Mouse (Mus musculus) urinary bladder, postnatal 10 days (tissue): ENCODE results near the gene Hip1r.

ENCODE experiments used
- DNase-seq: peaks from one replicate; pipeline ENCODE4 v3.0.0; 2022; ENCODE audit warnings: low spot score

The Hip1r gene

DNA sequence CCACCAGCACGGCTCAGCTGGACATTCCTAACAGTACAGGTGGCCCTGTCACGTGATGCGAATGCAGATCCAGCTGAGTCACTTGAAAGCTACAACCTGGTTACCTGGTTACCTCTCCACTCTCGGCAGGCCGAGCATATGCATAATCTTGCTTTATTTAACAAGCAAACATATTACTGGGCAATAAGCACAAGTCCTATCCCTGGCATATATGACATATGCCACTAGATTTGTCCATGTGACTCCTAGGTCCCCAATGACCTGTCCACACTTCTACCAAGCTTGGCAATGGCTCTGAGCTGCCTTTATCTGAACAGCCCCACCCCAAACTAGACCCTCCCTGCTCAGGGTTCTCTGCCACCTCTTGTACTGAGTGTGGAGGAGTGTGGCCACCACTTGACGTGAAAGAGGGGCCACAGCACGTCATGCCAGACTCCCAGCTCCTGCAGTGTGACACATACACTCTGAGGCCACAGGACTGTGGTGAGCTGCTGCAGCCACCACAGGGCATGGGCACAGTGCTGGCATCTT, 42.9 kb downstream of the Hip1r start:
- DNase-seq, result no peak

DNA sequence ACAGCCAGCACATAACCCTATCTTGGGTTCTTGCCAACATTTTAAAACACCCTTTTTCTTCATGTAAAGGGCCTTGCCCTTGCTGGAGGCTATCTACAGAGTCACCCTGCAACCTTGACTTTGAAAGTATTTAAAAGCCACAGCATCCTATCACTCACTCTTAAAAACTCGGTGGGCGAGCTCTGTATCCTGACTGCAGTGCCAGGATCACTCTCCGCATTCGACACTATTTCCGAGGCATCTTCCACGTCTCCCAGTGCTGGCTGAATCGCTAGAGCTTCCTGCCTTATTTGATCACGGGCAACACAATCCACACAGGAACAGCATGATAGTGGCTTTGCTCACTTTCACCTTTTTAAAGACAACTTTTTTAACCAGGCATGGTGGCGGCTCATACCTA, 44.5 kb downstream of the Hip1r start:
- DNase-seq, result no peak

DNA sequence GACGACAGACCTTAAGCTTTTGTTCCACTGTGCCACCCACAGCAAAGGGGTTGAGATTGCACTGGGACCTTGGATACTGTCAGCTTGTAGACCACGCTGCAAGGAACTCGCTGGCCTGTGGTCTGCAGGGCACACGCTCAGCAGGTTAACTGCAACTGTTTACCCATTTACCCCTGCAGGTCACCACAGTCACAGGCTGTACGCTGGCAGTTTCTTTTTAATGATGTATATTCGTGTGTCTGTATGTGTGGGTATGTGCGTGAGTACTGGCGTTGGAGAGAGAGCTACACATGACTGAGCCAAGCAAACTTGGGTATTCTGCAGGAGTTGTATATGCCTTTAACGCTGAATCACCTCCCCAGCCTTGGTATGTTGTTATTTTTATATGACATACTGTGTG, 45.2 kb downstream of the Hip1r start:
- DNase-seq, result no peak

DNA sequence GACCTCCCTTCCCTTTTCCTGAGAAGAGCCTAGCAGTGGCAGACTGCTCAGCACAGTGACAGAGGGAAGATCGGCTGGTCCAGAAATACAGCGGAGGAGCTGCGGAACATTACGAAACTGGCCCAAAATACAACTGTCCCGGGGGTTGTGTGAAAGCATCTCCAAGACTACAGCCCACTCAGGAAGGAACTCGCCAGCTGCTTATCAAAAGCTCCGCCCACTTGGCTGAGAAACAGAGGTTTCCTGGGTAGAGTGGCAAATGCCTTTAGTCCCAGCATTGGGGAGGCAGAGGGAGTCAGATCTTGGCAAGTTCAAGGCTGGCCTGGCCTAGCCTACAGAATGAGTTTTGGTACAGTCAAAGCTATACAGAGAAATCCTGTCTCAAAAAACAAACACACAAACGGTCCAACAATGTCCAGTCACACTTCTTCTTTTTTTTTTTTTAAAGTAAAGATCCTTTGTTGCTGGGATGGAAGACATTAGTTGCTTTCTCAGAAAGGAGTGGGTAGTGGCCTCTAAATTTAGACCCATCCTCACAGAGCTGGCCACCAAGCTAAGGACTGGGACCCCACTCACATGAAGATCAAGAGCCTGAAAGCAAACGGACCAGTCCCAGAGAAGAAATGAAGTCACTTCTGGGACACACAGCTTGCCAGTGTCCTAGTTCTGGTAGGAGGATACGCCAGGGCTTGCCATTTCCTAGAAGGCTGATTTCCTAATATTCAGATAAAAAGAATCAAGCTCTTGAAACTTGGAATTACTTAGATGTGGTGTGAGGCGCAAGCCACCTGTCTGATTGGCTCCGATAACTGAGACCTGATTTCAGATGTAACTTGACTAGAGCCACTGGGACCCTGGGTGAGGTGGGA, 46.2 kb downstream of the Hip1r start:
- no peak for DNase-seq

DNA sequence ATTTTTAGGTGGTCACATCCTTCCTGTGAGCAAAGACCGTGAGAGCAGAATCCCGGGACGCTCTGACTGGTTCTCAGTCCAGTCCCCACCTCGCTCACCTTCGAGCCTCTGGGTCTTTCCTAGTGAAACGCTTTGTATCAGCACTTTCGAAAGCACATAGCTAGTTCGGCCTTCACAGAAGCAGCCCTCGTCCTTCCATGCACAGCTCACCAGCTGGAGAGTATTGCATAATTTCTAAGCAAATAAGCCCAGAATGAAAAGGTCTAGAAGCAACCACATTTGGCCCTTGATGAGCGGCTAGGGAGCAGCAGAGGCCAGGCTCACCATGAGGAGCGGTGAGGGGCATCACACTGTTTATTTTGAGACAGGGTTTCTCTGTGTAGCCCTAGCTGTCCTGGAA, 47.7 kb downstream of the Hip1r start:
- no peak for DNase-seq

DNA sequence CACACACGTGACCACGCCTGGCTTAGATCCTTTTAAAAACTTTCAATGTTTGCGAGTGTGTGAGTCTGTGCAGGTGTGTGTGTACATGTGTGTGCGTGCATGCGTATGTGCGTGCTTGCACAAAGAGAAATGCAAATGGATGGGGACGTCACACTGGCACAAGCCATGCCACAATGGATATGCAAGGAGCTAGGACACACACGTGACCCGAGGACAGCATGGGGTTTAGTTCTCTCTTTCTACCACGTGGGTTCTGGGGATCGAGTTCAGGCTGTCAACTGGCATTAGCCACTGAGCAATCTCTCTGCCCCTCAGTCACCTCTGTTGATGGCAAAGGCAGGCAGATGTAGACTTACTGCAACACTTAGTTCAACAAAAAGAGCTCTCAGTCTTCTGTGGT, 48.3 kb downstream of the Hip1r start:
- no peak for DNase-seq

DNA sequence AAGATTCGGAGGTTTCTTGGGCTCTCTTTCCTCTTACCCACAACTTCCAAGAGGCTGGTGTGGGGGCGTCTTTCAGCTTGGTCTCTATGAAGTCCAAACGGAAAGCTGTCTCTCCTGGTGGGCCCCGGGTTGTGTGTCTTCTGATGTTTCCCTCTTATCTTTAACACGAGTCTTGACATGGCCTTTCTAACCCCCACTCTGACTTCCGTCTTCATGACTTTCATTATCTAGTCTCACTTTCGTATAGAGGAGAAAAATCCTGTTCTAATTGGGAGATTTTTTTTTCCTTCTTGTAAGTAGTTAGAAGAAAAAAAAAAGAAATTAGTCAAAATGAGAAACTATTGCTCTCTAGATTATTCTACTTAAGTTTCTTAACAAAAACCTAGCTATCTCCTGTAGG, 48.9 kb downstream of the Hip1r start:
- DNase-seq, result no peak

DNA sequence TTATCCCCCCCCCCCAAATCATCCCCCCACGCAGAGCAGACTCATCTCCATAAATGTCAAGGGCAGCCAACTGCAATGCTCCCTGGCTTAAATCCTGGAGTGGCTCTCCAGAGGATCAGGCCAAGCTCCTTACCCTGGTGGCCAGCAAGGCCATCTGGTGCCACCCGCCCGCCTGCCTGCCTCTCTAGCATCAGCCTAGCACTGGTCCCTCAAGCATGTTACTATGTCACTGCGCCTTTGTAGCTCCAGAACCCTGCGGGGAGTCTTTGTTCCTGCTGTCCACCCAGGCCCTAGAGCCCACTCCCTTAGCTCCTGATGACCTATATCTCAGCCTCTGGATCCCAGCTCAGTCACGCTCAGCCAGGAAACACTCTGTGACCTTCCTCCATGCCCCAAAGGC, 51.2 kb downstream of the Hip1r start:
- no peak for DNase-seq

DNA sequence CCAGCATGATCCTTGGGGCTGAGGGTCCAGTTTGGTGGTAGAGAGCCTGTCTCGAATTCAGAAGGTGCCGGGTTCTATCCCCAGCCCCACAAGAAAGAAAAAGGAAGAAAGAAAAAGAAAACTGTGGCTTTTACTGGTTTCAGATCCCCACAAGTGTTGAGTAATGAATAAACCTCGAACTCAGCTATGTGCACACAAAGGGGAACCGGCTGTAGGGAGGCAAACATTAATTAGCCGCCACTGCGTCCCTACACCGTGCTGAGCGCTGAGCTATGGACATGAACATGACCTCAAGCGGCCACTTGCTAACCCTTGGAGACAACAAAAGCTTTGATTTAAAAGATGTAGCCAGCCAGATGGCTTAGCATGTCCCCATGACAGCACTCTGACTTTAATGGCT, 51.7 kb downstream of the Hip1r start:
- no peak for DNase-seq

DNA sequence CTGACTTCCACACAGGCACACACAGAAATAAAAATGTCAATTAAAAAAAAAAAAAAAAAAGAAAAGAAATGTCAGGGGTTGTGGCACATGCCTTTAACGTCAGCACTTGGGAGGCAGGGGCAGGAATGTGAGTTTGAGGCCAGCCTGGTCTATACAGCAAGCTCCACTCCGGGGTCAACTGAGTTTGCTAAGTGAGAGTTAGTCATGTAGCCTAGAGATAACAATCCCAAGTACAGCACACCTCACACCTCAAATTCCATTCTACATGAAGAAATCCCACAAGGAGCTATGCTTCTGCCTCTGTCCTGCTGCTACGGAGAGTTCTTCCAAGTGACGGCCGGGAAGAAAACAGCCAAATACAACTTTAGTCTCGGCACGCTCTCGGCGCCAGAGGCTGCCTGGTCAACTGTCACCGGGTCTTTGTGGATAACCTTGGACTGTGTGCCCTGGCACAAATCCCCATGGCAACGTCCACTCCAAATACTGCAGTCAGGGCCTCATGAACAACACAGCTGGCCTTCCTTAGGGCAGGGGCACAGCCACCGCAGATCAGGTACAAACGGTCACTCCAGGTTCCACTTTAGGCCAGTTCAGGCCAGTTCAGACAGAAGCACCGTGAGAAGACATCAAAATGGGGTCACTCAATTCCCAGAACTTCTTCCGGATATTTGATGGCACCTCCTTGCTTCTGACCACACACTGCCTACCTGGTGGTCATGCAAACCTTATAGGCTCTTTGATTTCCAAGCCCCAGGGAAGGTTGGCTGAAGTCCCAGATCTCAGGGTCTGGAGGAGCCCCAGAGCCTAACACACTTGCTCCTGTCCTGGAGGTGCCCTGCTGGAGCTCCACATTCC, 52.4 kb downstream of the Hip1r start:
- no peak for DNase-seq

DNA sequence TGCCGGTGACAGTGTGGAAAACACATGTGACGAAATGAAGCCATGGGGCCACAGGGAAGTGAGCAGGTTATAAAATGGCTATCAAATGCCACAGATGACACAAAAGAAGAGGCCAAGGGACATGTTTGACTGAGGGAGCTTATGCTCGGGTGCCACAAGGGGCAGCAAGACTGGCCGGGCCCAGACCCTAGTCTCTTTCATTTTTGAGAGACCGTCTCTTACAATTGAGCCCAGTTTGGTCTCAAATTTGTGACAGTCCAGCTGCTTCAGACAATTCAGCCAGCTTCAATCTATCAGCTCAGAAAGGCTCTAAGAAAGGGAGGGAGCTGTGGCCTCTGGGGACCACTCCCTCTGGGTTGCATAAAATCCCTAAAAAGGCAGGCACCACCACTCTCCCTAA, 53.1 kb downstream of the Hip1r start:
- DNase-seq, result no peak

DNA sequence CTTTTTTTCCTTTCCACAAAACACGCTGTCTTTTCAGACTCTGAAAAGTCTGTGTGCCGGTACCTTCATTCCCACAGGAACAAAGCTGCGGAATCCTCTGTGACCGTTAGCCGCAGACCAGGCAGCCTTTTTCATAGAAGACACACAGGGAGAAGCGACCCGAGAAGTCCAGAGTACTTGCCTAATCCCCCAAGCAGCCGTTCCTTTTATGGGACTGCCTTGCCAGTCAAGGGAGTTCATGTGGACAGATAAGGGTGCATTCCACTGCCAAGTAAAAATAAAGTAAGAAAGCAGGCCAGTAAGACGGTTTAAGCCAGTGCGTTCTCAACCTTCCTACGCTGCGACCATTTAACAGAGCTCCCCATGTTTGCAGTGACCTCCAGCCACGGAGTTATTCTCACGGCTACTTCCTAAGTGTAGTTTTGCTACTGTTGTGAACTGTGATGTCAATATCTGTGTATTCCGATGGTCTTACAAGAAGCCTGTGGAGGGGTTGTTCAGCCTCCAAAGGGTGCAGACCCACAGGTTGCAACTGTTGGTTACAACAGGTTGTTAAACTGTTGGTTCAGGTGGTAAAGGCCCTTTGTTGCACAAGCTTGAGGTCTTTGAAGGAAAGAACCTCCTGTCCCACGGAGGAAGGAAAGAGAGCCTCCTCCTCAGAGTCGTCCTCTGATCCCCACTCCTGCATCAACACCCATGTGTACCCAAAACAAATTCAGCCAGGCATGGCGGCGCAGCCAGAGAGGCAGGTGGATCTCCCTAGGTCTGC, 54.5 kb downstream of the Hip1r start:
- no peak for DNase-seq

DNA sequence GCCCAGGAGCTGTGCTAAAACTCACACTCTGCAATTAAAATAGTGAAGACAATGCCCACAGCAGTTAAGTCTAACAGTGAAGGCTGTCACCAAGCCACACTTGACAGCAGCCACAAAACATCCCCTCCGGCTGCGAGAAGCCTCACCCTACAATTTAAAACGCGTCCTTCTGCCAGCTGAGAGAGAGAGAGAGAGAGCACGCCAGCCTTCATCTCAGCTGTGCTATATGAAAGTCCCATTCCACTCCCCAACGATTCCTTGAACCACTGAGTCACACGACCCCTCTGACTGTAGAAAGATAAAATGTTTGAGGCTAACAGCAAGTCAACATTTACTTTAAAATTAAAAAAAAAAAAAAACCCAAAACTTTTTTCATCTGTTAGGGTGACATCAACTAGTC, 55.3 kb downstream of the Hip1r start:
- DNase-seq, result no peak

DNA sequence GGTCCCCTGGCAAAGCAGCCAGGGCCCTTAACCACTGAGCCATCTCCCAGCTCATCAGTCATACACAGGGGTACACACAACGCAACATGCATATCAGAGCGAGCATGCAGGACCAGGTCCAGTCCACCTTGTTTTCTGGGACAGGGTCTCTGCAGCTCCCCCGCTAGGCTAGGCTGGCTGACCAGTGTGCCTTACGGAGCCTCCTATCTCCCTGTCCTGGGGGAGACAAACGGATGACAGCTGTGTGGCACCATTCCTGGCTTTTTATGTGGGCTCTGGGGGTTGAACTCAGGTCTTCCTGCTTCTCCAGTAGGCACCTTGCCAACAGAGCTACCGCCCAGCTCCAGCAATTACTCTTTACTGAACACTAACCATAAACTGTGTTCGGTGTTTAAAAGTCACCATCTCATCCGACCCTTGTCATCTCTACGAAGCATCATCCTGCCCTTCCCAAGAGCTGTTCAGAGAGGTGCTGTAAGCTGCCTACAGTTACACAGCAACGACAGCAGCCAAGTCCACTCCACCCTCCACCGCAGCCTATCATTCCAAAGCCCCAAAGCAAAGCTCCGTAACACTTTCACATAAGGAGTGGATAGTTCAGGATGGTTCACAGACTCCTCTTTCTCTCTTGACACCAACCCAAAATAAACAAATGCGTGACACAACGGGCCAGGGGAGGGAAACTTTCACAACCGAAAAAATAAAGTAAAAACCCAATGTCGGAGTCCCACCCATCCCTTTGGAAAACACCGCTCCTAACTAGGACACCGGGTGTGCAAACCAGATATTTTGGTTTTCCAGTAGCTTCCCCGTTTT, 56.0 kb downstream of the Hip1r start:
- no peak for DNase-seq

DNA sequence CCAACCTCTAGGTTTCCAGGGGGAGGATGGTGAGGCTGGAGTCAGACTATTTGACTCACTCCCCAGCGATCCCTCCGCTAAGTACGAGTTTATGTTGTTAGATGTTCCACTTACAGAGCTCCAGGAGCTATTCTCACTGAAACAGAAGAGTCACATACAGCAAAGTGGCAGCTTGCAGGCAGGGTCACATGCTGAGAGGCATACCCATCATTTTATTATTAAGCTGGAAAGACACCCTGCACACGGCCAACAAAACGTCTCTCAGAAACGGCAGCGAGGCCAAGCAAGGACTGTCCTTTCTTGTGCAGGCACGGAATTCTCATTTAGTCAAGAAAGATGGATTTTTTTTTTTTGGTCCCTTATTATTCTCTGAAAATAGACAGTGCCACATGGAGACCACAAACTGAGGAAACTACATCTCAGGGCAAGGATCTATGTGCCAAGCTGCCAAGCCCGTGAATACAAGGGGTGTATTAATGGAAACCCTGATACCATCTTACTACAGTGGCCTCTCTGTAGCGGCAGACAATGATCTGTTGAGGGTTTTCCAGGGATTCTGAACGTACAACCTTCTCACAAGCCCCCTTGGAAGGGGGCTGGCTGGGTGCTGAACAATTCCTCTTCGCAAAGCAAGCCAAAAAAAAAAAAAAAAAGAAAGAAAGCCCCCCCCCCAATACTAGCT, 57.1 kb downstream of the Hip1r start:
- DNase-seq, result no peak

DNA sequence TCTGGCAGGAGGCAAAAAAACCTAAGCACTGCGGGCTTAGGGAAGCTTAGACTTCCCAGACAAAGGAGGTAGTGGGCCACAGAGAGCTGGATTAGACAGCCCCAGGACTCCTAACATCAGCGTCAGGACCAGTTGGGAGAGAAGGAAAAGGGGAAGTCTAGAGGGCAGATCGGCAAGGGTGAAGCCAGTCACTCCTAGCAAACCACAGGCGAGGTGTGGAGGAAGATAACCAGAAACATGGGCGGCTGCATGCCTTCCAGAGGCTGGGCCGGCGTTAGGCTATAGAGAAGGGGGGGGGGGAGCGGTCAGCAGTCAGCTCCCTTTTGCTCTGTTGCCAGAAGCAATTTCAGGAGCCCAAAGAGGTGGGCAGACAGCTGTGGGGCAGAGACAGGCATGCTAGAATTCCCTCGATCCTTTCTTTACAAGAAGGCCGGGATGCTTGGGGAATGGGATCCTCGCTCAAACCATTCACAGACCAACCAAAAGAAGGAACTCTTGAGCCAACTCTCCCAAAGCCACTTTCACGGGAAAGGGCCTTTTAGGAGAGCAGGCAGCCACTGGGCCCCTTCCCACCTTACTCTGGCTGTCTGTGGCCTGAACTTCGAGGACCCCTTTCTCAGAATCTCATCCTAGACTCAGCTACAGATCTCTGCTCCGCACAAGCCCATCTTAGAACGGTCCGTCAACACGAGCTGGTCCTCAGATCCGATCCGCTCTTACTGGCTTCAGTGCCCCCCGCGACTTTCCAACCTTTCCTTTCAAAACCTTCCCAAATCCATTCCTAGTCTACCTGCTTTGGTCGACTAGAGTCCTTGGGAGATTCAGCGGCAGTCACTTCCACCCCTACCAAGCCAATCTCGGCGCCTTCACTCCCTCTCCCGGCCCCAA, 57.9 kb downstream of the Hip1r start:
- DNase-seq, result no peak

DNA sequence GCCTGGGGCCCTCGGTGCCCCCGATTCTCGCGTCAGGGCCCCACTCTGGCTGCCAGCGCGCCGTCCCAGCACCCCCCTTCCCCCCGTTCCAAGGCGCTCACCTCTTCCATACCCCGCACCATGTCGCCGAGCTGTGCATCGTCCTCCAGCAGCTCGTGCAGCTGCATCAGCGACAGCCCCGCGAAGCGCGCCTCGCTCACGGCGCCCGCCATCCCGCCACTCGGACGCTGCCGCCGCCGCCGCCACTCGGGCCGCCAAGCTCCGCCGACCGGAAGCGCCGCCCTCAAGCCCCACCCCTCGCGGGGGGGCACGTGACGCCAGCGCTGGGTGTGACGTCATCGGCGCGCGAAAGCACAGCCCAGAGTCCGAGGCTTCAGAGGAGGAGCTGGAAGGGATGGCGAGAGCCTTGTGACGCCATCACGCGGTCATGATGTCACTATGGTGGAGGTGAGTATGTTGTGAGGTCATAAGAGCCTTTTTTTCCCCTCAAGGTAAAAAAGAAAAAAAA, 58.6 kb downstream of the Hip1r start, which contains the start of gene Vps37b:
Gene Vps37b, minus strand, starts transcription at position 270 of the 508 bp plus-strand sequence.
- peak; percentile 70 for DNase-seq

DNA sequence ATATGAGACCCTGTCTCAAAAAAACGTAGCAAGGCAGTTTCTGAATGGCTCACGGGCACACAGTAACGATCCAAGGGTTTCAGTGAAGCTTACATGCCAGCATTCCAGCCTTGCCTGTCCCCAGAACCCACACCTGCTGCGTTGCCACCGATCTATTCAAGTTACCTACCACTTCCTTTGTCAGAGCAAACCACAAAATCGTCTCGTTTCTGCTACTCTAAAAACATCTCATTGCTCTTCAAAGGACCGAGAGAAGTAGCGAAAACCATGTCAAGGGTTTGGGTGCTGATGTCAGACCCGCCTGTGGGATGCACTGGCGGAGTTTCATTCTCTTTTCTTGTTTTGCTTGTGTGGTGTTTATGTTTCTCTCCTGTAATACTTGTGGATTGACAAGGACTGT, 61.0 kb downstream of the Hip1r start:
- DNase-seq, result no peak

DNA sequence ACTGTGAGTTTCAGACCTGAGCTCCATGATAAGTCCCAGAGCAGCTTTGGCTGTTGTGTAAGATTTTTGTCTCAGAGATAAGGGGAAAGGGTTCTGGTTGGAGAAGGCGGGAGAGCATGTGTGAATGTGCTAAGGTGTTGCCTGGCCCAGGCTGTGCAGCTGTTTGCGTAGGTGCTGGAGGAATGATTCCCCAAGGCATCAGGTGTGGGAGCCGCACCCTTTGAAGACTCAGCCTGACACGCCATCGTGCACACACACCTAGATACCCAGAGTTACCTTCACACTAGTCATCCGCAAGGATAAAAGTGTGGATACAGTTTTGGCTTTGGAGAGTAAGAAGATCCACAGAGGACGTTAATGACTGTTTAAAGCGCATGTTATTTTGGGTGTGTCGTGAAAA, 62.0 kb downstream of the Hip1r start:
- no peak for DNase-seq

DNA sequence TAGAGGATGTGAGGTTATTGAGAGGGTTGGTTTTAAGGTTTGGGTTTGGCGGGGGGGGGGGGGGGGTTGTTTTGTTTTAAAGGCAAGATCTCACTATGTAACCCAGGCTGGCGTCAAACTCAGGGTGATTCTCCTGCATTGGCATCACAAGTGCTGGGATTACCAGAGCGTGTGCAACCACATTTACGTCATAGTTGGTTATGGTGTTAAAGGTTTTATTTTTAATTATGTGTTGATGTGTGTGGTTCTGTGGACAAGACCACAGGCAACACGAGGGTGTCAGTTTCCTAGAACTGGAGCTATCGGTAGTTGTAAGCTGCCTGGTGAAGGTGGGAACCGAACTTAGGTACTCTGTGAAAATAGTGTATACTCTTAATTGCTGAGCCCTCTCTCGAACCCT, 62.4 kb downstream of the Hip1r start:
- no peak for DNase-seq
